Mouse (Mus musculus) liver, postnatal 0 days (tissue): ENCODE results near the gene Spata21.

Experiments used
- CTCF ChIP-seq: sonication (generic); IDR thresholded peaks from 2 replicates; pipeline ENCODE4 v1.5.1; 2016; ENCODE audit warnings: antibody characterized with exemption, low read depth
- EP300 ChIP-seq: IDR thresholded peaks from 2 replicates; pipeline ENCODE4 v1.6.1; 2016; ENCODE audit warnings: antibody characterized with exemption, low read depth, mild to moderate bottlenecking

GRCm38 (mm10) chr4:141147112-141148008 is 59.2 kb downstream of the Spata21 start, which contains the start of gene Fbxo42:
- TF ChIP-seq CTCF (peak; percentile 78), EP300 (no peak)
